Mouse (Mus musculus) kidney, embryonic 14.5 days (tissue): ENCODE results near the gene Galnt9. TPM values are rescaled to one million over a fixed set of nuclear protein-coding genes. Genes with fewer than 3 reads are reported as not detected.

ENCODE experiments used
- ATAC-seq: fragments of 200-750 bp; cut with Nextera tagmentation; 2 replicates; pipeline ENCODE4 v1.8.0; 2017; ENCODE audit warnings: moderate number of reproducible peaks, mild to moderate bottlenecking, moderate TSS enrichment, moderate library complexity; ENCODE audit not compliant: low FRiP score, low TSS enrichment
- H3K27ac ChIP-seq: fragments of 300-500 bp; sonication (generic); 2 replicates; pipeline ENCODE4 v1.5.1; 2014; ENCODE audit warnings: low read depth, mild to moderate bottlenecking, low read length, moderate library complexity, mixed read lengths
- H3K27me3 ChIP-seq: fragments of 300-500 bp; sonication (generic); 2 replicates; pipeline ENCODE4 v1.6.1; 2014; ENCODE audit warnings: mild to moderate bottlenecking, low read length; ENCODE audit not compliant: control insufficient read depth, insufficient read depth
- H3K36me3 ChIP-seq: fragments of 300-500 bp; sonication (generic); 2 replicates; pipeline ENCODE4 v1.6.1; 2014; ENCODE audit warnings: low read length, mixed read lengths; ENCODE audit not compliant: control insufficient read depth, insufficient read depth
- H3K4me1 ChIP-seq: fragments of 300-500 bp; sonication (generic); 2 replicates; pipeline ENCODE4 v1.6.1; 2014; ENCODE audit warnings: low read length, mixed read lengths; ENCODE audit not compliant: control insufficient read depth, insufficient read depth
- H3K4me2 ChIP-seq: fragments of 300-500 bp; sonication (generic); replicated peaks from 2 replicates; pipeline ENCODE4 v1.6.1; 2014; ENCODE audit warnings: low read depth, mild to moderate bottlenecking, low read length
- H3K4me3 ChIP-seq: fragments of 300-500 bp; sonication (generic); 2 replicates; pipeline ENCODE4 v1.5.1; 2014; ENCODE audit warnings: mild to moderate bottlenecking, low read length
- H3K9ac ChIP-seq: fragments of 300-500 bp; sonication (generic); 2 replicates; pipeline ENCODE4 v1.6.1; 2014; ENCODE audit warnings: low read depth, mild to moderate bottlenecking, low read length, moderate library complexity
- H3K9me3 ChIP-seq: fragments of 300-500 bp; sonication (generic); 2 replicates; pipeline ENCODE4 v1.6.1; 2016; ENCODE audit warnings: low read length; ENCODE audit not compliant: control insufficient read depth
- WGBS: fragments of 180-500 bp; shearing (Covaris S2); extraction: QIAGEN DNeasy Blood & Tissue Kit; methylation state at CpG from one replicate; pipeline ENCODE4 v1.1.7; 2014; 5-methylcytosine and 5-hydroxymethylcytosine counted together
- polyA plus RNA-seq: library from polyadenylated mRNA; unstranded; fragments of >200 nt; fragmentation: Nextera tagmentation; extraction: Ambion mirVana; gene quantifications from 2 replicates; pipeline ENCODE4 v1.2.1, GENCODE M21; 2014

Gene Galnt9
- polyA plus RNA-seq, 1 experiment from 2014 or later, result not detected

- no peaks in the 10 kb centered on the region for H3K36me3 ChIP-seq
- WGBS, result 82% methylated on average over 3 of the region's 3 CpGs
- no peak for ATAC-seq
- H3K4me1 ChIP-seq, result no peaks in the 10 kb centered on the region
- H3K4me2 ChIP-seq, result no peak overlapping the region
- no peak overlapping the region for H3K27ac ChIP-seq
- no peaks in the 10 kb centered on the region for H3K27me3 ChIP-seq
- H3K9me3 ChIP-seq, result no peaks in the 10 kb centered on the region
- H3K4me3 ChIP-seq, result no peak overlapping the region
- H3K9ac ChIP-seq, result no peak overlapping the region
Measured at GRCm38 (mm10) chr5:110506856-110507255, 37.3 kb upstream of the Galnt9 start.

- Histone ChIP-seq H3K9me3 (no peaks in the 10 kb centered on the region), H3K36me3 (no peaks in the 10 kb centered on the region), H3K4me3 (no peak overlapping the region), H3K27me3 (no peaks in the 10 kb centered on the region), H3K4me1 (no peaks in the 10 kb centered on the region), H3K27ac (no peak overlapping the region), H3K9ac (no peak overlapping the region), H3K4me2 (no peak overlapping the region)
- 97% methylated on average over 3 of the region's 3 CpGs for WGBS
- no peak for ATAC-seq
Measured at GRCm38 (mm10) chr5:110507943-110508342, 36.2 kb upstream of the Galnt9 start.

GRCm38 (mm10) chr5:110510357-110510756 lies 33.8 kb upstream of the Galnt9 start:
- WGBS, result 87% methylated on average over 6 of the region's 6 CpGs

GRCm38 (mm10) chr5:110513791-110514190 lies 30.4 kb upstream of the Galnt9 start:
- no peak for ATAC-seq
- Histone ChIP-seq H3K4me1 (no peaks in the 10 kb centered on the region), H3K9me3 (no peaks in the 10 kb centered on the region), H3K4me3 (no peak overlapping the region), H3K27me3 (no peaks in the 10 kb centered on the region), H3K4me2 (no peak overlapping the region), H3K36me3 (no peaks in the 10 kb centered on the region), H3K9ac (no peak overlapping the region), H3K27ac (no peak overlapping the region)
- WGBS, result 72% methylated on average over 4 of the region's 4 CpGs

More at GRCm38 (mm10) chr5:110510357-110510756, 33.8 kb upstream of the Galnt9 start:
- ATAC-seq, result no peak
- Histone ChIP-seq H3K4me3 (no peak overlapping the region), H3K4me1 (no peaks in the 10 kb centered on the region), H3K9me3 (no peaks in the 10 kb centered on the region), H3K9ac (no peak overlapping the region), H3K4me2 (no peak overlapping the region), H3K36me3 (no peaks in the 10 kb centered on the region), H3K27ac (no peak overlapping the region), H3K27me3 (no peaks in the 10 kb centered on the region)

GRCm38 (mm10) chr5:110514694-110515093 lies 29.5 kb upstream of the Galnt9 start:
- WGBS, result 73% methylated on average over 3 of the region's 3 CpGs

GRCm38 (mm10) chr5:110516390-110516789 lies 27.8 kb upstream of the Galnt9 start:
- 71% methylated on average over 4 of the region's 4 CpGs for WGBS
- no peak for ATAC-seq
- Histone ChIP-seq H3K4me2 (no peak overlapping the region), H3K9ac (no peak overlapping the region), H3K9me3 (no peaks in the 10 kb centered on the region), H3K36me3 (no peaks in the 10 kb centered on the region), H3K27ac (no peak overlapping the region), H3K4me1 (no peaks in the 10 kb centered on the region), H3K27me3 (no peaks in the 10 kb centered on the region), H3K4me3 (no peak overlapping the region)

More at GRCm38 (mm10) chr5:110514694-110515093, 29.5 kb upstream of the Galnt9 start:
- H3K27me3 ChIP-seq, result no peaks in the 10 kb centered on the region
- H3K4me1 ChIP-seq, result no peaks in the 10 kb centered on the region
- no peaks in the 10 kb centered on the region for H3K36me3 ChIP-seq
- no peak overlapping the region for H3K4me3 ChIP-seq
- no peak overlapping the region for H3K4me2 ChIP-seq
- H3K9me3 ChIP-seq, result no peaks in the 10 kb centered on the region
- no peak overlapping the region for H3K9ac ChIP-seq
- no peak overlapping the region for H3K27ac ChIP-seq
- no peak for ATAC-seq

- 38% methylated on average over 14 of the region's 14 CpGs for WGBS
- no peak for ATAC-seq
- Histone ChIP-seq H3K9ac (no peak overlapping the region), H3K4me1 (no peaks in the 10 kb centered on the region), H3K4me2 (no peak overlapping the region), H3K4me3 (no peak overlapping the region), H3K36me3 (no peaks in the 10 kb centered on the region), H3K27me3 (no peaks in the 10 kb centered on the region), H3K9me3 (no peaks in the 10 kb centered on the region), H3K27ac (no peak overlapping the region)
Measured at GRCm38 (mm10) chr5:110518086-110518783, 25.9 kb upstream of the Galnt9 start.

- Histone ChIP-seq H3K4me3 (no peak overlapping the region), H3K27ac (no peak overlapping the region), H3K36me3 (no peaks in the 10 kb centered on the region), H3K9ac (no peak overlapping the region), H3K27me3 (no peaks in the 10 kb centered on the region), H3K4me2 (no peak overlapping the region), H3K9me3 (no peaks in the 10 kb centered on the region), H3K4me1 (no peaks in the 10 kb centered on the region)
- ATAC-seq, result no peak
- 94% methylated on average over 4 of the region's 4 CpGs for WGBS
Measured at GRCm38 (mm10) chr5:110520974-110521373, 23.2 kb upstream of the Galnt9 start.

GRCm38 (mm10) chr5:110521822-110522221 lies 22.3 kb upstream of the Galnt9 start:
- Histone ChIP-seq H3K9me3 (no peaks in the 10 kb centered on the region), H3K27me3 (no peaks in the 10 kb centered on the region), H3K4me1 (no peaks in the 10 kb centered on the region), H3K4me3 (no peak overlapping the region), H3K4me2 (no peak overlapping the region), H3K36me3 (no peaks in the 10 kb centered on the region), H3K27ac (no peak overlapping the region), H3K9ac (no peak overlapping the region)
- no peak for ATAC-seq
- 73% methylated on average over 7 of the region's 7 CpGs for WGBS
